Mouse (Mus musculus): ENCODE data around the gene Zfp961. TPM values are rescaled to one million over a fixed set of nuclear protein-coding genes. Genes with fewer than 3 reads are reported as not detected.
"Not testable (repeated sequence)": the region's sequence is repeated elsewhere in the genome, so short reads cannot be mapped to it uniquely, and the experiment has no call there.

Gene Zfp961
- polyA plus RNA-seq (2014; fragmentation: Nextera tagmentation; extraction: Ambion mirVana), result 24.5 and 28.3 TPM in 2 replicates

GRCm38 (mm10) chr8:71950482-71951221 lies at the start of gene Zfp961:
TSS of gene Zfp961 (plus strand) at chr8:71951038.
- peaks cover 6% of the 10 kb centered on the region; the same call in 1 of the 2 replicates for H3K36me3 ChIP-seq (ENCODE audit: control insufficient read depth, insufficient read depth, low read length)
- peak within 1 kb of the TSS; percentile 62 for H3K4me2 ChIP-seq (ENCODE audit: low read length)
- H3K27ac ChIP-seq (ENCODE audit: low read depth), result peak within 1 kb of the TSS; percentile 79
- ATAC-seq (replicated peaks; ENCODE audit: low FRiP score, low TSS enrichment, low read depth), result peak; percentile 100
- peaks cover 6% of the 10 kb centered on the region; the same call in 1 of the 2 replicates for H3K9me3 ChIP-seq (ENCODE audit: control insufficient read depth, low read length)
- peak within 1 kb of the TSS; percentile 93 for H3K4me3 ChIP-seq (ENCODE audit: low read depth, low read length)
- WGBS, result 3% methylated on average over 34 of the region's 34 CpGs
- no peaks in the 10 kb centered on the region for H3K27me3 ChIP-seq (replicated peaks; ENCODE audit: control insufficient read depth, insufficient read depth, low read length)
- DNase-seq (ENCODE audit: low spot score), result peak; percentile 99
- peak within 1 kb of the TSS; percentile 81 for H3K9ac ChIP-seq (ENCODE audit: low read length)
- H3K4me1 ChIP-seq (replicated peaks; ENCODE audit: control insufficient read depth, insufficient read depth, low read length), result peaks cover 4% of the 10 kb centered on the region; the same call in 1 of the 2 replicates

- ATAC-seq (replicated peaks; ENCODE audit: low FRiP score, low TSS enrichment, low read depth); H3K27me3 ChIP-seq (replicated peaks; ENCODE audit: control insufficient read depth, insufficient read depth, low read length); H3K27ac ChIP-seq (ENCODE audit: low read depth); H3K9me3 ChIP-seq (ENCODE audit: control insufficient read depth, low read length); H3K4me1 ChIP-seq (replicated peaks; ENCODE audit: control insufficient read depth, insufficient read depth, low read length); H3K36me3 ChIP-seq (ENCODE audit: control insufficient read depth, insufficient read depth, low read length); H3K4me2 ChIP-seq (ENCODE audit: low read length); DNase-seq (ENCODE audit: low spot score); H3K4me3 ChIP-seq (ENCODE audit: low read depth, low read length); H3K9ac ChIP-seq (ENCODE audit: low read length): not testable (repeated sequence)
- WGBS, result 68% methylated on average over 1 of the region's 1 CpGs
These were observed 47.8 kb upstream of the Zfp961 start for GRCm38 (mm10) chr8:71903084-71903483.

GRCm38 (mm10) chr8:71906809-71907208 lies 44.0 kb upstream of the Zfp961 start:
- no peak overlapping the region for H3K4me3 ChIP-seq (ENCODE audit: low read depth, low read length)
- ATAC-seq (replicated peaks; ENCODE audit: low FRiP score, low TSS enrichment, low read depth), result no peak
- no peak overlapping the region for H3K4me2 ChIP-seq (ENCODE audit: low read length)
- H3K9me3 ChIP-seq (ENCODE audit: control insufficient read depth, low read length), result 0 out of 2 replicates have a peak, but pooled peaks cover 3% of the 10 kb centered on the region
- WGBS, result 94% methylated on average over 1 of the region's 1 CpGs
- no peak overlapping the region for H3K27ac ChIP-seq (ENCODE audit: low read depth)
- H3K9ac ChIP-seq (ENCODE audit: low read length), result no peak overlapping the region
- no peaks in the 10 kb centered on the region for H3K27me3 ChIP-seq (replicated peaks; ENCODE audit: control insufficient read depth, insufficient read depth, low read length)
- 0 out of 2 replicates have a peak, but pooled peaks cover 3% of the 10 kb centered on the region for H3K4me1 ChIP-seq (replicated peaks; ENCODE audit: control insufficient read depth, insufficient read depth, low read length)
- H3K36me3 ChIP-seq (ENCODE audit: control insufficient read depth, insufficient read depth, low read length), result no peaks in the 10 kb centered on the region
- no peak for DNase-seq (ENCODE audit: low spot score)

- Histone ChIP-seq H3K36me3 (ENCODE audit: control insufficient read depth, insufficient read depth, low read length) (no peaks in the 10 kb centered on the region), H3K9me3 (ENCODE audit: control insufficient read depth, low read length) (0 out of 2 replicates have a peak, but pooled peaks cover 3% of the 10 kb centered on the region), H3K4me1 (replicated peaks; ENCODE audit: control insufficient read depth, insufficient read depth, low read length) (0 out of 2 replicates have a peak, but pooled peaks cover 3% of the 10 kb centered on the region), H3K27me3 (replicated peaks; ENCODE audit: control insufficient read depth, insufficient read depth, low read length) (no peaks in the 10 kb centered on the region), H3K27ac (ENCODE audit: low read depth) (peak overlapping the region; percentile 92), H3K4me2 (ENCODE audit: low read length) (peak overlapping the region; percentile 59), H3K4me3 (ENCODE audit: low read depth, low read length) (peak overlapping the region; percentile 59), H3K9ac (ENCODE audit: low read length) (no peak overlapping the region)
- WGBS, result 94% methylated on average over 5 of the region's 5 CpGs
- ATAC-seq (replicated peaks; ENCODE audit: low FRiP score, low TSS enrichment, low read depth) (0 out of 2 replicates have a peak, but pooled peaks have one; percentile 2), DNase-seq (ENCODE audit: low spot score) (peak; percentile 54)
These were observed 43.0 kb upstream of the Zfp961 start for GRCm38 (mm10) chr8:71907798-71908257.

- Histone ChIP-seq H3K9ac (ENCODE audit: low read length) (peak within 1 kb of the TSS; percentile 82), H3K4me3 (ENCODE audit: low read depth, low read length) (peak within 1 kb of the TSS; percentile 59), H3K9me3 (ENCODE audit: control insufficient read depth, low read length) (0 out of 2 replicates have a peak, but pooled peaks cover 3% of the 10 kb centered on the region), H3K4me2 (ENCODE audit: low read length) (peak within 1 kb of the TSS; percentile 59), H3K4me1 (replicated peaks; ENCODE audit: control insufficient read depth, insufficient read depth, low read length) (0 out of 2 replicates have a peak, but pooled peaks cover 3% of the 10 kb centered on the region), H3K27me3 (replicated peaks; ENCODE audit: control insufficient read depth, insufficient read depth, low read length) (no peaks in the 10 kb centered on the region), H3K36me3 (ENCODE audit: control insufficient read depth, insufficient read depth, low read length) (peaks cover 3% of the 10 kb centered on the region; the same call in 1 of the 2 replicates), H3K27ac (ENCODE audit: low read depth) (peak within 1 kb of the TSS; percentile 92)
- ATAC-seq (replicated peaks; ENCODE audit: low FRiP score, low TSS enrichment, low read depth) (peak; percentile 94), DNase-seq (ENCODE audit: low spot score) (peak; percentile 95)
- 8% methylated on average over 47 of the region's 47 CpGs for WGBS
These were observed 42.3 kb upstream of the Zfp961 start, which contains the start of the genes Zfp882 and Zfp617 for GRCm38 (mm10) chr8:71908309-71909261. TSS of gene Zfp882 (plus strand) at chr8:71908608. TSS of gene Zfp617 (plus strand) at chr8:71908635.

GRCm38 (mm10) chr8:71912286-71912685 lies 38.6 kb upstream of the Zfp961 start:
- 0 out of 2 replicates have a peak, but pooled peaks cover 3% of the 10 kb centered on the region for H3K4me1 ChIP-seq (replicated peaks; ENCODE audit: control insufficient read depth, insufficient read depth, low read length)
- no peak for ATAC-seq (replicated peaks; ENCODE audit: low FRiP score, low TSS enrichment, low read depth)
- H3K4me2 ChIP-seq (ENCODE audit: low read length), result no peak overlapping the region
- no peak overlapping the region for H3K4me3 ChIP-seq (ENCODE audit: low read depth, low read length)
- peaks cover 28% of the 10 kb centered on the region for H3K36me3 ChIP-seq (ENCODE audit: control insufficient read depth, insufficient read depth, low read length)
- DNase-seq (ENCODE audit: low spot score), result no peak
- 0 out of 2 replicates have a peak, but pooled peaks cover 3% of the 10 kb centered on the region for H3K9me3 ChIP-seq (ENCODE audit: control insufficient read depth, low read length)
- no peak overlapping the region for H3K27ac ChIP-seq (ENCODE audit: low read depth)
- no peak overlapping the region for H3K9ac ChIP-seq (ENCODE audit: low read length)
- 91% methylated on average over 2 of the region's 2 CpGs for WGBS
- H3K27me3 ChIP-seq (replicated peaks; ENCODE audit: control insufficient read depth, insufficient read depth, low read length), result no peaks in the 10 kb centered on the region

GRCm38 (mm10) chr8:71922567-71923401 lies 28.1 kb upstream of the Zfp961 start:
- no peaks in the 10 kb centered on the region for H3K9me3 ChIP-seq (ENCODE audit: control insufficient read depth, low read length)
- H3K27ac ChIP-seq (ENCODE audit: low read depth), result peak overlapping the region; percentile 97
- ATAC-seq (replicated peaks; ENCODE audit: low FRiP score, low TSS enrichment, low read depth), result peak; percentile 100
- H3K36me3 ChIP-seq (ENCODE audit: control insufficient read depth, insufficient read depth, low read length), result no peaks in the 10 kb centered on the region; the same call in 1 of the 2 replicates
- DNase-seq (ENCODE audit: low spot score), result peak; percentile 92
- H3K27me3 ChIP-seq (replicated peaks; ENCODE audit: control insufficient read depth, insufficient read depth, low read length), result no peaks in the 10 kb centered on the region
- under 1% methylated on average over 57 of the region's 57 CpGs for WGBS
- peaks cover 3% of the 10 kb centered on the region; the same call in 1 of the 2 replicates for H3K4me1 ChIP-seq (replicated peaks; ENCODE audit: control insufficient read depth, insufficient read depth, low read length)
- H3K9ac ChIP-seq (ENCODE audit: low read length), result peak overlapping the region; percentile 72
- H3K4me2 ChIP-seq (ENCODE audit: low read length), result peak overlapping the region; percentile 70
- H3K4me3 ChIP-seq (ENCODE audit: low read depth, low read length), result peak overlapping the region; percentile 61
